Mouse (Mus musculus) mesoderm, embryonic 11.5 days (tissue): ENCODE results near the gene Meltf.

ENCODE experiments used
- DNase-seq: peaks from one replicate; pipeline ENCODE4 v3.0.0-alpha.2; 2012; ENCODE audit warnings: low read depth, low spot score

Meltf gene

GRCm38 (mm10) chr16:31878573-31879257 lies at the start of gene Meltf:
Meltf (plus strand) TSS chr16:31878810.
- peak; percentile 73 for DNase-seq

- no peak for DNase-seq
Measured at GRCm38 (mm10) chr16:31830726-31831125, 47.9 kb upstream of the Meltf start.

- no peak for DNase-seq
Measured at GRCm38 (mm10) chr16:31832630-31833422, 45.8 kb upstream of the Meltf start.

- DNase-seq = peak; percentile 11
Measured at GRCm38 (mm10) chr16:31834011-31834584, 44.5 kb upstream of the Meltf start.

GRCm38 (mm10) chr16:31834662-31835318 lies 43.8 kb upstream of the Meltf start:
- no peak for DNase-seq

GRCm38 (mm10) chr16:31837362-31837761 lies 41.2 kb upstream of the Meltf start:
- DNase-seq = no peak

GRCm38 (mm10) chr16:31844246-31844645 lies 34.4 kb upstream of the Meltf start:
- no peak for DNase-seq

GRCm38 (mm10) chr16:31846763-31847162 lies 31.8 kb upstream of the Meltf start:
- DNase-seq = peak; percentile 13

GRCm38 (mm10) chr16:31863920-31864319 lies 14.7 kb upstream of the Meltf start:
- DNase-seq = no peak

GRCm38 (mm10) chr16:31865242-31865641 lies 13.4 kb upstream of the Meltf start:
- DNase-seq = no peak

- no peak for DNase-seq
Measured at GRCm38 (mm10) chr16:31866911-31867310, 11.7 kb upstream of the Meltf start.

GRCm38 (mm10) chr16:31867736-31868135 lies 10.9 kb upstream of the Meltf start:
- no peak for DNase-seq

- DNase-seq = no peak
Measured at GRCm38 (mm10) chr16:31873721-31874120, 4.9 kb upstream of the Meltf start.

- no peak for DNase-seq
Measured at GRCm38 (mm10) chr16:31875391-31875790, 3.2 kb upstream of the Meltf start.

GRCm38 (mm10) chr16:31876386-31876785 lies 2.2 kb upstream of the Meltf start:
- DNase-seq = no peak

GRCm38 (mm10) chr16:31878052-31878451 lies 558 bp upstream of the Meltf start:
- no peak for DNase-seq

GRCm38 (mm10) chr16:31880146-31880840 lies 1.7 kb downstream of the Meltf start:
- no peak for DNase-seq

GRCm38 (mm10) chr16:31882381-31882908 lies 3.8 kb downstream of the Meltf start:
- DNase-seq = no peak

- no peak for DNase-seq
Measured at GRCm38 (mm10) chr16:31883302-31883701, 4.7 kb downstream of the Meltf start.

GRCm38 (mm10) chr16:31883902-31884301 lies 5.3 kb downstream of the Meltf start:
- DNase-seq = no peak

- DNase-seq = no peak
Measured at GRCm38 (mm10) chr16:31890907-31891306, 12.3 kb downstream of the Meltf start.
